Mouse (Mus musculus) embryonic facial prominence, embryonic 15.5 days (tissue): Measurements from ENCODE around the gene Rps26. TPM values are rescaled to one million over a fixed set of nuclear protein-coding genes. Genes with fewer than 3 reads are reported as not detected.

ENCODE experiments used
- ATAC-seq: fragments of 200-750 bp; cut with Nextera tagmentation; 2 replicates; pipeline ENCODE4 v1.8.0; 2017; ENCODE audit warnings: low read depth, moderate TSS enrichment; ENCODE audit not compliant: insufficient number of reproducible peaks, low FRiP score, low TSS enrichment
- H3K27ac ChIP-seq: fragments of 300-500 bp; sonication (generic); replicated peaks from 2 replicates; pipeline ENCODE4 v1.5.1; 2015; ENCODE audit warnings: mild to moderate bottlenecking, inconsistent platforms
- H3K27me3 ChIP-seq: fragments of 300-500 bp; sonication (generic); 2 replicates; pipeline ENCODE4 v1.6.1; 2015; ENCODE audit warnings: inconsistent platforms
- H3K36me3 ChIP-seq: fragments of 300-500 bp; sonication (generic); 2 replicates; pipeline ENCODE4 v1.6.1; 2015; ENCODE audit warnings: mild to moderate bottlenecking, inconsistent platforms
- H3K4me1 ChIP-seq: fragments of 300-500 bp; sonication (generic); 2 replicates; pipeline ENCODE4 v1.6.1; 2015; ENCODE audit warnings: inconsistent platforms
- H3K4me2 ChIP-seq: fragments of 300-500 bp; sonication (generic); replicated peaks from 2 replicates; pipeline ENCODE4 v1.6.1; 2015; ENCODE audit warnings: mild to moderate bottlenecking, inconsistent platforms
- H3K4me3 ChIP-seq: fragments of 300-500 bp; sonication (generic); replicated peaks from 2 replicates; pipeline ENCODE4 v1.5.1; 2015; ENCODE audit warnings: mild to moderate bottlenecking, inconsistent platforms
- H3K9ac ChIP-seq: fragments of 300-500 bp; sonication (generic); 2 replicates; pipeline ENCODE4 v1.6.1; 2015; ENCODE audit warnings: inconsistent platforms
- H3K9me3 ChIP-seq: fragments of 300-500 bp; sonication (generic); replicated peaks from 2 replicates; pipeline ENCODE4 v1.6.1; 2016; ENCODE audit warnings: inconsistent platforms
- WGBS: fragments of 180-500 bp; shearing (Covaris S2); methylation state at CpG from one replicate; pipeline ENCODE4 v1.1.7; 2015; 5-methylcytosine and 5-hydroxymethylcytosine counted together
- polyA plus RNA-seq: library from polyadenylated mRNA; unstranded; fragments of >200 nt; fragmentation: Nextera tagmentation; extraction: Ambion mirVana; gene quantifications from 2 replicates; pipeline ENCODE4 v1.2.1, GENCODE M21; 2015

Rps26 gene
- 833 and 868 TPM in 2 replicates for polyA plus RNA-seq

DNA sequence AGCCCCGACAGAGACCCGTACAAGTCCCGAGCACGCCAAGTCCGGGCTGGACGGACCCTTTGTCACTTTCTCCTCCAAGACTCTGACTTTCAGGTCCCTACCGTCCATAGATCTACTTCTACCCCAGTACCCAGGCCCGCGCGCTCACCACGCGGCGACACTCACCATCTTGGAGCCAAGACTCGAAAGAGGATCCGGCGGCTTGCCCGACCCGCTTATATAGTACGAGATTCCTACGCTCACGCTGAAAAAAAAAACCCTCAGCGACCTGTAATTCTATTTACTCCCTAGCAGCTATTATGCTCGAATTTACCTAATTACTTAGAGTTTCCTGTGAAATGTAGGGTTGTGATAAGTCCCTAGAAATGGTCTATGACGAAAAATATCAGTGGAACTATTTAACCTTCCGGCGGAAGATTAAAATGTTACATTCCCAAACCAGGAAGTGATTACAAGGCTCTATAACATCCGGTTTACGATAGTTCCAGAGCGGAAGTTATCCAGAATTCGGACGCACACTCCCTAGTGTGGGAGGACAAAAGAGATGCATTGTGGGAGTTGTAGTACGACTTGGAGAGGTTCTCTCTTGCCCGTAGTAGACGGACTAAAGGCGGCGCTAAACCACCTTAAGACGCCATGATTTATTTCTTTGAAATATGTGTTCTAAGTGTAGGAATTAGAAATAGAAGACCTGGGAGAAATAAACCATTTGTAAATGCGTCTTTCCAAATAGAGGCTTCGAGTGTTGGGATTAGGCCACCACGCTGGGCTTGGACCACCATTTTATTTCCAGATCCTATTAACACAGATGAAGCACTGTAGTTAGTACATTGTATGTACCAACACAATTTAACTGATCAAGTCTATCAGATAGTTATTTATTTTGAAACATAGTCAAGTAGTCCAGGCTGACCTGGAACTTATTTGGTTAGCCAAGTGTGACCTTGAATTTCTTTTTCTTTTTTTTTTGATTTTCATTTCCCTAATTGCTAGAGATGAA, at the start of gene Rps26:
TSS of gene Rps26 (minus strand) at position 437 of the 1,000 bp plus-strand sequence.
- peak within 1 kb of the TSS; percentile 98 for H3K9ac ChIP-seq
- H3K4me2 ChIP-seq = peak within 1 kb of the TSS; percentile 78
- H3K4me3 ChIP-seq = peak within 1 kb of the TSS; percentile 95
- under 1% methylated on average over 40 of the region's 40 CpGs for WGBS
- H3K36me3 ChIP-seq = peaks cover 24% of the 10 kb centered on the region
- ATAC-seq = peak; percentile 95
- no peaks in the 10 kb centered on the region for H3K27me3 ChIP-seq
- H3K27ac ChIP-seq = peak within 1 kb of the TSS; percentile 79
- H3K4me1 ChIP-seq = peaks cover 7% of the 10 kb centered on the region
- H3K9me3 ChIP-seq = no peaks in the 10 kb centered on the region

DNA sequence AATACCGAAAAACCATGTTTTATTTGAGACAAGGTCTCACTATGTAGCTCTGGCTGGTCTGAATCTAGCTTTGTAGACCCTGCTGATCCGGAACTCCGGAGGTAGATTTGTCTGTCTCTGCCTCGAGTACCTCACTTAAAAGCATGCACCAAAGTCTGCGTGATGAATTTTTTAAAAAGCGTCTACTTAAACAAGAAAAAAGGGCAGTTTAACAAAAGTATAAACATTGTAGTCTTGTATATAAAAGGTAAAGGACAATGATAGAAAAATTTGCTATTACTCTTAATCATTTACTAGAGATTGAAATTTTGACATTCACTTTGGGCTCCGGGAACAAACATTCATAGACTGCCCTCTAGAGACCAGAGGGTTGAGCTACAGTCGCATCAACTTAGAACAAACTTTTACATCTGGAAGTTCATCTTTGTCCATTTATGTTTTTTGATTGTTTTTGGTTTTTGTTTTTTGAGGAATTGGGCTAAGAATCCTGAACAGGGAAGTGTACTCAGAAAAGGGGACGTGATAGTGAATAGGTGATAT, 48.0 kb upstream of the Rps26 start:
- Histone ChIP-seq H3K4me3 (peak overlapping the region; percentile 64), H3K9me3 (no peaks in the 10 kb centered on the region), H3K9ac (peak overlapping the region; percentile 37; the same call in 1 of the 2 replicates), H3K27ac (peak overlapping the region; percentile 58), H3K27me3 (no peaks in the 10 kb centered on the region), H3K36me3 (peaks cover 19% of the 10 kb centered on the region), H3K4me2 (peak overlapping the region; percentile 81), H3K4me1 (peaks cover 11% of the 10 kb centered on the region)
- no peak for ATAC-seq
- WGBS = under 1% methylated on average over 9 of the region's 9 CpGs

DNA sequence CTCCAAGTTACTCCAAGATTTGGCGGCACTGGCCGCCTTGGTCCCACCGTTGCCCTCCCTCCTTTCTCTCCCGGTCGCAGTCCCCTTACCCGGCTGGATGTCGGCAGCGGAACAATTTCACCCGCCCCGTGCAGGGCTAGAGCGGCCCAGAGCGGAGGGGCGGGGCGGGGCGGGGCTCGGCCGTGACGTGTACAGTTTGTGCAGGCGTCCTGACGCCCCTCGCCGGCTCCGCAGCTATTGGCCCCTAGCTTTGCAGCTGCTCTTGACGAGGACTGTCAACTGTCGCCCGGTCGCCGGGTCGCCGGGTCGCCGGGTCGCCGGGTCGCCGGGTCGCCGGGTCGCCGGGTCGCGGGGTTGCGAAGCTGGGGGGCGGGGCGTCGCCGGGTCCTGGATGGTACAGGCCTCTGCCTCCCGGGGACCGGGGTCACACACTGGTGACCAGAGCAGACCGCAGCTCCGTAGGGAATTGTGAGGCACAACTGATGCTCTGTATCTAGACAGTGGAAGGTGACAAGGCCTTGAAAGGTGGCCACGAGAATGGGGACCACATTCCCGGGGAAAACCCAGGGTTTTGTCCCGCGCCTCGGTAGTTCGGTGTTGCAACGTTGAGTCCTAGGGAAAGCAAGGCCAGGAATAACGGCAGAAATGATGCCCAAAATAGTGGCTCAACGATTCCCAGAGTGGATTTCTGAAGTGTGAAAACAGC, 47.4 kb upstream of the Rps26 start, which contains the start of gene Suox:
TSS of gene Suox (minus strand) at position 311 of the 706 bp plus-strand sequence.
- H3K9ac ChIP-seq = peak within 1 kb of the TSS; percentile 37
- 1% methylated on average over 60 of the region's 60 CpGs for WGBS
- H3K9me3 ChIP-seq = no peaks in the 10 kb centered on the region
- peaks cover 14% of the 10 kb centered on the region; the same call in 1 of the 2 replicates for H3K36me3 ChIP-seq
- peak within 1 kb of the TSS; percentile 81 for H3K4me2 ChIP-seq
- H3K27ac ChIP-seq = peak within 1 kb of the TSS; percentile 58
- H3K4me1 ChIP-seq = peaks cover 11% of the 10 kb centered on the region
- ATAC-seq = peak; percentile 93
- H3K4me3 ChIP-seq = peak within 1 kb of the TSS; percentile 64
- no peaks in the 10 kb centered on the region for H3K27me3 ChIP-seq

DNA sequence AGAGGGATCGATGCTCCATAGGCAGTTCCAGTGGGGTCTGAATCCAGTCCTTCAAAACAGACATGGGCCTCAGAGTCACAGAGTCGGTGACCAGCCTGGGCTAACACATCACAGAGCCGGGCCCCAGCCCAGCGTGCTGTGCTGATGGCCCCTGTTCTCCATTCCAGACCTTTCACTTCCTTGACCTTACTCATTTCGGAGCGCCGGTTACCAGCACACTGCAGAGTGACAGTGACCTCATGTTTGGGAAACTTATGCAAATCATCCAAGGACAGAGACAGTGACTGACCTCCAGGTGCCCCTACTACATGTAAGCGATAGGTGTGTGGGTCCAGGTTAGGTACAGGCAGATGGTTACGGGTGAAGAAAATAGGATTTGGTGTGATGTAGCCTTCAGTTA, 44.6 kb upstream of the Rps26 start:
- H3K36me3 ChIP-seq = peaks cover 14% of the 10 kb centered on the region; the same call in 1 of the 2 replicates
- H3K9me3 ChIP-seq = no peaks in the 10 kb centered on the region
- no peak overlapping the region for H3K9ac ChIP-seq
- WGBS = 91% methylated on average over 9 of the region's 9 CpGs
- peaks cover 16% of the 10 kb centered on the region for H3K4me1 ChIP-seq
- H3K4me2 ChIP-seq = no peak overlapping the region
- H3K27ac ChIP-seq = no peak overlapping the region
- H3K4me3 ChIP-seq = no peak overlapping the region
- ATAC-seq = no peak
- no peaks in the 10 kb centered on the region for H3K27me3 ChIP-seq

DNA sequence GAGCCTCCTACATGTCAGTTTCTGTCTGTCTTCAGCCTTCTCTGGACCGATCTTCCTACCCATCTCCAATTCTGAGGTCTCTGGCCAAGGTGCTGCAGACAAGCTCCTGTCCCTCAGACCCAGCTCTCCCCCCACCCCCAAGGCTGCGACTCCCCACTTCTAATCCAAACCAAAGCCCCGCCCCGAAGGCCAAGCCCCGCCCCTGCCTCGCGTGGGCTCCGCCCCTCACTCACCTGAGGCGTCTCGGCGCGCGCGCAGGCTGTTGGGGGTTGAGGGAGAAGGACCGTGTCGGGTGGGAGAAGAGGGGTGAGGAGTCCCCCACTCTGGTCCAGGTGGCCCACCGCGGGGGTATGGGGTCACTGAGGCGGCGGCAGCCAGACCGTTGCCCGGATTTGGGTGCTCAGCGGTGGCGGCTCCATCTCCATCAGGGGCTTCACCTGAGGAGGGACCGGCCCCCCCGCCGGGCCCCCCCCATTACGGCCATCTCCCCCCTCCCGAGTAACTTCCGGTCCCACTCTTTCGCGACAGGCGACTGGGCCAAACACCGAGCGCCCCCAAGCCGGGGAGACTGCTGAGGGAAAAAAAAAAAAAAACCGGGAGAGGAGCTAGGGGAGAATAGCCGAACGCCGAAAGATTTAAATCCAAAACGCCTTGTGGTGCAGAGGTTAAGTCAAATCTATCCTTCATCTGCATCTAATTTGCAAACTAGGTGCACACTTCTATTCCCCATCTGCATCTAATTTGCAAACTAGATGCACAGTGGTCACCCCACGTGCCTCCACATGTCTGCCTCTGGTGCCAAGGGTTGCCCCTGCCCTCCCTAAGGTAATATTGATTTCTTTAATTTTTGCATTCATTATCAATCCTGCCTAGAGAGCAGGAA, 42.5 kb upstream of the Rps26 start:
- peak overlapping the region; percentile 72 for H3K4me2 ChIP-seq
- peak overlapping the region; percentile 68 for H3K4me3 ChIP-seq
- no peaks in the 10 kb centered on the region for H3K9me3 ChIP-seq
- H3K27ac ChIP-seq = peak overlapping the region; percentile 86
- H3K4me1 ChIP-seq = peaks cover 13% of the 10 kb centered on the region
- peak overlapping the region; percentile 61 for H3K9ac ChIP-seq
- ATAC-seq = peak; percentile 59; the same call in 1 of the 2 replicates
- peaks cover 14% of the 10 kb centered on the region; the same call in 1 of the 2 replicates for H3K36me3 ChIP-seq
- no peaks in the 10 kb centered on the region for H3K27me3 ChIP-seq
- WGBS = under 1% methylated on average over 40 of the region's 42 CpGs

- Histone ChIP-seq H3K36me3 (peaks cover 7% of the 10 kb centered on the region; the same call in 1 of the 2 replicates), H3K4me3 (no peak overlapping the region), H3K9me3 (no peaks in the 10 kb centered on the region), H3K27me3 (no peaks in the 10 kb centered on the region), H3K27ac (no peak overlapping the region), H3K4me1 (0 out of 2 replicates have a peak, but pooled peaks cover 6% of the 10 kb centered on the region), H3K4me2 (no peak overlapping the region), H3K9ac (no peak overlapping the region)
- WGBS = 91% methylated on average over 2 of the region's 2 CpGs
- no peak for ATAC-seq
Measured at GRCm38 (mm10) chr10:128665806-128666205, 39.3 kb upstream of the Rps26 start.

DNA sequence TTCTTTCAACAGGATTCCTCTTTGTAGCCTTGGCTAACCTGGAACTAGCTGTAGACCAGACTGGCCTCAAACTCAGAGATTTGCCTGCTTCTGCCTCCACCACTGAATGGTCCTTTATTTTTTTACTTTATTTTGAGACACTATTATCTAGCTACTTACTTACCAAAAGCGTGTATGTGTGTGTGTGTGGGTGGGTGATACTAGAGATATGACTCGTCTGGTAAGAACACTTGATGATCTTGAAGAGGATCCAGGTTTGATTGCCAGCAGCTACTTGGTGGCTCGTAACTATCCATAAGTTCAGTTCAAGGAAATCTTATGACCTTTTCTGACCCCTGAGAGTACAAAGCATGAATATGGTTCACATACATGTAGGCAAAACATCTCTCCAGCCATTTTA, 38.8 kb upstream of the Rps26 start:
- no peak for ATAC-seq
- H3K9ac ChIP-seq = no peak overlapping the region
- H3K4me2 ChIP-seq = no peak overlapping the region
- no peaks in the 10 kb centered on the region for H3K27me3 ChIP-seq
- 0 out of 2 replicates have a peak, but pooled peaks cover 6% of the 10 kb centered on the region for H3K4me1 ChIP-seq
- H3K36me3 ChIP-seq = 0 out of 2 replicates have a peak, but pooled peaks cover 3% of the 10 kb centered on the region
- no peak overlapping the region for H3K4me3 ChIP-seq
- H3K27ac ChIP-seq = no peak overlapping the region
- 80% methylated on average over 3 of the region's 3 CpGs for WGBS
- no peaks in the 10 kb centered on the region for H3K9me3 ChIP-seq

GRCm38 (mm10) chr10:128664808-128665207, 38.3 kb upstream of the Rps26 start:
- no peak overlapping the region for H3K9ac ChIP-seq
- 71% methylated on average over 3 of the region's 3 CpGs for WGBS
- no peak overlapping the region for H3K4me3 ChIP-seq
- no peak for ATAC-seq
- H3K9me3 ChIP-seq = no peaks in the 10 kb centered on the region
- H3K4me2 ChIP-seq = no peak overlapping the region
- no peaks in the 10 kb centered on the region for H3K36me3 ChIP-seq
- H3K27me3 ChIP-seq = no peaks in the 10 kb centered on the region
- H3K27ac ChIP-seq = no peak overlapping the region
- H3K4me1 ChIP-seq = 0 out of 2 replicates have a peak, but pooled peaks cover 6% of the 10 kb centered on the region

DNA sequence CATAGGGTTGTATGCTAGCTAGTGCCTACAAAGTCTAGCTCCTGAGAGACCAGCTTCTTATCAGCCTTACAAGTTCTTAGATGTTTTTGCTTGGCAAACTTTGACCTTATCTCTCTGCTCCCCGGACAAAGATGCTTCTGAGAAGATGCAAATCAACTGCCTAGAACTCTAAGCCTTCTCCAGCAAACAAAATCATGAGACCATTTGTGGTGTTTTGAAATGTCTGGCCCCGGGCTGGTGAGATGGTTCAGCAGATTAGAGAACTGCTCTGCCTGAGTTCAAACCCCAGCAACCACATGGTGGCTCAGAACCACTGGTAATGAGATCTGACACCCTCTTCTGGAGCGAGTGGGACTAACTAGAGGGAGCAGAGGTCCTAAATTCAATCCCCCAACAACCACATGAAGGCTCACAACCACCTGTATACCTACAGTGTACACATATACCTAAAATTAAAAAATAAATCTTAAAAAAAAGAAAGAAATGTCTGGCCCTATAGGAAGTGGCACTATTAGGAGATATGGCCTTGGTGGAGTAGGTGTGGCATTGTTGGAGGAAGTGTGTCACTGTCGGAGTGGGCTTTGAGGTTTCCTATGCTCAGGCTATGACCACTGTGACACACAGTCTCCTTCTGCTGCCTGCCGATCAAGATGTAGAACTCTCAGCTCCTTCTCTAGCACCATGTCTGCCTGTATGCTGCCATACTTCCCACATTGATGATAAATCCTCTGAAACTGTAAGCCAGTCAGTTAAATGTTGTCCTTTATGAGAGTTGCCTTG, 37.1 kb upstream of the Rps26 start:
- H3K9ac ChIP-seq = no peak overlapping the region
- H3K36me3 ChIP-seq = no peaks in the 10 kb centered on the region
- no peak for ATAC-seq
- peaks cover 8% of the 10 kb centered on the region; the same call in 1 of the 2 replicates for H3K4me1 ChIP-seq
- 60% methylated on average over 5 of the region's 5 CpGs for WGBS
- H3K4me3 ChIP-seq = no peak overlapping the region
- H3K4me2 ChIP-seq = no peak overlapping the region
- no peak overlapping the region for H3K27ac ChIP-seq
- no peaks in the 10 kb centered on the region for H3K9me3 ChIP-seq
- H3K27me3 ChIP-seq = no peaks in the 10 kb centered on the region
